Mouse (Mus musculus) G1E (cell line): Measurements from ENCODE around the gene Epb41l2.

Experiments used
- CTCF ChIP-seq: IDR thresholded peaks from 2 replicates; pipeline ENCODE4 v1.5.1; 2012; ENCODE audit warnings: low read depth, low read length, inconsistent platforms, mixed read lengths
- GATA1 ChIP-seq: IDR thresholded peaks from 2 replicates; pipeline ENCODE4 v1.6.1; 2012; ENCODE audit warnings: borderline replicate concordance, low read length, inconsistent platforms, mixed read lengths
- POLR2AphosphoS5 ChIP-seq: IDR thresholded peaks from 2 replicates; pipeline ENCODE4 v1.6.1; 2012; ENCODE audit warnings: low read depth, low read length, inconsistent platforms; ENCODE audit not compliant: insufficient replicate concordance
- TAL1 ChIP-seq: conservative IDR thresholded peaks from 2 replicates; pipeline ENCODE4 v1.6.1; 2012; ENCODE audit warnings: low read depth, low read length, inconsistent platforms, mixed read lengths

DNA sequence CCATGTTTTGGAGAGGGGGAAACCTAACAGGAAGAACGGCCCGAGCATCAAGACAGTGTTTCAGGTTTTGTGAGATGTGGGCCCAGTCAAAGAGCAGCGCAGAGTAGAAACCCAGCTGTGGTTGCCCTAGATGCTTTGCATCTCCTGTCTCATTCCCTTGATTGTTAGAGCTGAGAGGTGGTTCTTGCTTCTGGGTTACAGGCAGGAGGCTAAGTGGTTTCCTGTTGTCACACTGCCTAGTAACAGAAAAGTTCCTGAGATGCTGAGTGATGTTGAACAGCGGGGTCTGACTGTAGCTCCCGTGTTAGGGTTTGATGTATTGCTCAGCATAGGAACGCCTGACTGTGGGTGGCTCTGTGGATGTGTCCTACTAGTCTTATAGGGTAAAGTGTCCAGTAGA lies 97.5 kb downstream of the Epb41l2 start:
- TF ChIP-seq CTCF: no peak
- TF ChIP-seq TAL1: no peak
- TF ChIP-seq GATA1: no peak
- no peak for TF ChIP-seq POLR2AphosphoS5
